Mouse (Mus musculus) granulocyte monocyte progenitor cell, adult 5-6 weeks (primary cell): ENCODE data around the gene Phldb2. TPM values are rescaled to one million over a fixed set of nuclear protein-coding genes. Genes with fewer than 3 reads are reported as not detected.
A peak's percentile ranks its signal among the peaks of the same experiment; 100 is the strongest.

ENCODE experiments used
- ATAC-seq: replicated peaks from 2 replicates; pipeline ENCODE4 v1.8.0; 2016; ENCODE audit warnings: mild to moderate bottlenecking, moderate TSS enrichment, inconsistent platforms; ENCODE audit not compliant: poor library complexity, severe bottlenecking
- total RNA-seq, 2 experiments: library from RNA; stranded (forward) in 1 of 2; stranded (reverse) in 1 of 2; fragments of 200-712, 200-1000 nt in 1 of 2; fragments of >200 nt in 1 of 2; fragmentation: Nextera tagmentation in 1 of 2; gene quantifications; 2 replicates each; pipeline ENCODE4 v1.2.3; 2014 to 2017

Phldb2 gene
- total RNA-seq, 2 experiments from 2014 or later = 1.4 to 4.3 TPM

DNA sequence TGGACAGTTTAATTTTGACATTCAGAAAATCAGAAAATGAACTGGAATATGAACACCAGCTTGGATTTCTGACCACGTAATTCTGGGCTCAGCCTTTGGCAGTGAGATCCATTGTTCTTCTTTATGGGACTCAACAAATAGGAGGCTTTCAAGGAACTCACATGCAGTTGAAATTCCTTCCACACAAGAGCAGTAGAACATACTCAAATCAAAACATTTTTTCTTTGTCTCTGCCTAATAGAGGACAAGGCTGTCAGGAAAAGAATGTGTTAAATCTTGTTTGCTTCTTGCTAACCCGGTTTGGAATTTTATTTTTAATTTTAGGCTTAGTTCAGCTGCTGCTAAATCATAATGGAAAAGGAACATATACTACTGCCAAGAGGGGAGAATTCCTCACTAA, 153.0 kb downstream of the Phldb2 start:
- ATAC-seq = no peak

DNA sequence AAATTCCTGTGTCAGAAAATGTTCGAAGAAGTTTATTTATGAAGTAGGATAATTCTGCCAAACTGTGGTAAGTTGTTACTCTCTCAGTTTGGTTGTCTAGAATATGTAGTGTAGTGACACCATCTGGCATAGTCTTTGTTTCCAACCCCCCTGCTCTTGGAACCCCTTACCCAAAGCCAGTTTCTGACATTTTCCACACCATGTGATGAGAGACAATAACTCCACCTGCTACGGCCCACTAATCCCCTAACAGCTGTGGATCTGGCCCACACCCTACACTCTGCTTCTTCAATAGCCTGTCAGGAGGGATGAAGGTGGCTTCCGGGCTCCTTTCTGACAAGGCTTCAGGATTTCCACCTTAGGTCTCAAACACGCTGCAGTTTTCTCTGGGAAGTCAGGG, 154.2 kb downstream of the Phldb2 start:
- no peak for ATAC-seq

DNA sequence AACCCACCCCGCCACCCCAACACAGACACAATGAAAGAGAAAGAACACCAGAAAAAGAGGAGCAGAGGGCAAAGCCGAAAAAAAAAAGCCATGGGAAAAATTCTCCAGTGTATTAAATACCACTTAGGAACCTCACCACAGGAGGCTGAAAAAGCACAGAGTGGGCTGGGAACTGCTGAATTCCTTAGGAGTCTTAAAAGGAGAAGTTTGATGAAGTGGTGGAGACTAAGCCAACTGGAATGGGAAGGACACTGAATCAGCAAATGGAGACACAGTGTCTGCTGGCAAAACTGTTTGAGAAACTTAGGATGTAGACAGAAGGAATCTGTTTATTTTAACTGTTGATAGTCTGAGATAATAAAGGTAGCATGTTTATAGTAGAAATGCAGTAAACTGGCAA, 154.8 kb downstream of the Phldb2 start:
- ATAC-seq = no peak

DNA sequence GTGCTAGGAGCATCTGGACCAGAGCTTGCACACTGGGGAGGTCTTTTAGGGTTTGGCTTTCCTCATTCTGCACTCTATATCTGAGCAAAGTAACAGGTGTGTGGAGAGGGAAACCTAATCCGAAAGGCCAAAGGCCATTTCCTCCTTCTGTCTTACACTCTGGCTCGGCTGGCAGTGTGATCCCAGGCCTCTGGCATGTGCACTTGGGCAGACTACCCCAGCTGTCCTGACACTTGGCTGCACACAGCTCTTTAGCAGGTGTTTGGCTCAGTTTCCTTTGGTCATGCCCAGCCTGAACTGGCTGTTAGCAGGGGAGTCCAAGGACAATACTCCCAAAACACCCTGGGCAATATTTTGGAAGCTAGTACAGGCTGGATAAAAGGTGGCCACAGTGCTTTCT, 156.6 kb downstream of the Phldb2 start:
- no peak for ATAC-seq

DNA sequence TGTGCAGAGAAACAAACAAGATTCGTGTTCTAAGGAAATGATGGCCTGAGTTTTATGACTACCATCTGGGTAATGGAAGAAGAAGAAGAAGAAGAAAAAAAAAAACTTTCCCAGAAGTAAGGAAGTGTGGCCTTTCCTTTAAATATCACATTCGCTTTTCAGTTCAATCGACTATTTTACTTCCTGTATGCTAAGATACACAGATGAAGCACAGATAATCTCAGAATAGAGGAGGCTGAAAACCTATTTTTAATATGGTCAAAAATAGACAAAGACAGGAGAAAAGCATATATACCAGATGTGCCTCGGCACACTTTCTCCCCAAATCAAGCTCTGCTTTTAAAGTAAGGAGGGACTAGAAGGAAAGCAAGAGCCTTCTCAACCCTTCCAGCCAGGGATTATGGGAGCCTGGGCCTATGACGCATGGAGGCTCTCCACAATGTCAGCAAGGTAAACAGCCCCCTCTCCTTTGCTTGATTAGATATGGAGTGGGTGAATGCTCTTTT, 158.2 kb downstream of the Phldb2 start:
- no peak for ATAC-seq

DNA sequence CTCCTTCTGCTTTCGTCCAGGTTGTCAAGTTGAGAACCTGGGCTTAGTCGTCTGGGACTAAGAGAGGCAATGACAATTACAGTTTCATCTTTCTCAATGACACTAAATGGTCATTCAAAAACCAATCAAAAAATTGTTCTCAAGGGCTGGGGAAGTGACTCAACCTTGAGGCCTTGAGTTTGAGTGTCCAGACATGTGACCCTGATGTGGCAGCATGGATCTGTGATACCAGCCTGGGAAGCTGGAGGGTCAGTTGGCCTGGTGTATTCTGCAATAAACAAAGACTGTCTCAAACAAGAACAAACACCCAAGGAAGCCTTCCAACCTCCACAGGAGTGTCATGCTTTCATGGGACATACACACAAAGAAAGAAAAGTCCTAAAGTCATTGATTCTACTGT, 160.6 kb downstream of the Phldb2 start:
- ATAC-seq = no peak

DNA sequence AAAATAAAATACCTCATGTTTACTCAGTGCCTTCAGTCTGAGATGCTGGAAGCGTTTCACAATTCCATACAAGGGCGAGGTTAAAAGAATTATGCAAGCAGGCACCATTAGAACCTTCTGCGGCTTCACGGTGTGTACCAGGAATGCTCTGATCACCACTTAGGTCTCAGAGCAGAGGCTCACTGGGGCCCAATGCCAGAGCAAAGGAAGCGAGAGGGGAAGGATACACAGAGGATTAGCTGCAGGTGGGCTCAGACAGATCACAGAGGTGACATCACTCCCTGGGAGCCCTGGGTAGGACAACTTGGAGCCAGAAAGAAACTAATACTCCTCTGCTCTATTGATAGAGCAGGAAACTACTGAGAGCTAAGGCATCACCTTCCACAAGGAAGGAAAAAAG, 162.1 kb downstream of the Phldb2 start:
- ATAC-seq = peak; percentile 30; the same call in 1 of the 2 replicates

DNA sequence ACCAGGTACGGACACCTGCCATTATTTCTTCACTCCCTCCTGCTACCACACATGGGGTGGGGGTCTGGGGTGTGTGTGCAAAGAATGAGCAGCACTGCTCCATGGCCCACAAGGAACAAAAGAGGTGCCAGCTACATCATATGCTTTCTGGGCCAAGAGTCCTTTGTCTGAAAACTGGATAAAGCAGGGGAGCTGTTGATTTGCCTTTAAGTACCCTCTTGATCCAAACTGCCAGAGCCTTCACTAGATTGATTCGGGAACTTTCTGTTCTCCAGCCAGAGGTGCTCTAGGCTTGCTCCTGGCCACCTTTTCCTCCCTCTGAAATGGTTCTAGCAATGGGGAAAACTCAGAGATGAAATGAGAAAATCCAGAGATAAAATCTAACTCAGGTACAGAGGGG, 164.1 kb downstream of the Phldb2 start:
- ATAC-seq = no peak

DNA sequence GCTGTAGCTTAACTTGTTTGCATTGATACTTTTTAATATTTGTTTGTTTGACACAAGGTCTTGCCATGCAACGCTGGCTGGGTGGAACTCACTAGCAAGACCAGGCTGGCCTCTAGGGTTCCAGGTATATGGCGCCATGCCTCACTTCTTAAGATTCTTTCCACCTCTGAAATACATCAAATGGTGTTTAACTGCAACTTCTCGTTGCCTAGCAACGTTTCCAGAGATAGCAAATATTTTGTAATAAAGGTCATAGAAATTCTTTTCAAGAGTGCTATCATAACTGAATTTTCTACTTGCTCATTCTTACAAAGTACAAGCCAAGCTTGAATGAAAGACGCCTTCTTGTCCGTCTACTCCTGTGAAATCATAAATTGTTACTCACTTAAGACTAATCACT, 165.7 kb downstream of the Phldb2 start:
- ATAC-seq = no peak

DNA sequence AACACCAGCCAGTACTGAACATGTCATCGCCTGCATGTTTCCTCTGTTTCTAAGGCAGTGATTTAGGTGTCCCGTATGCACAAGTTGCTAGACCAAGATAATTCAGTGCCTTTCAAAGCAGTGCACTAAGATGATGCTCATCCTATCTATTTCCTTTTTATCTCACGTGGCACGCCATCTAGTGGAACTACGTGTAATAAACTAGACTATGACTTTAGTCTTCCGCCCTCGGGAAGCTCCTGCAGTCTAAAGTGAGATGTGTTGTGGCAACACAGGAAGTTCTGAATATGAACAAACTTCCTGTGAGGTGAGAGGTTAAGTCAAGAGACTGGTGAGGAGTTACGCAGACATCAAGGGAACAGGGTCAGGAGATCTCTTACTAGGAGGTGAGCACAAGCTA, 166.8 kb downstream of the Phldb2 start:
- peak; percentile 96 for ATAC-seq

DNA sequence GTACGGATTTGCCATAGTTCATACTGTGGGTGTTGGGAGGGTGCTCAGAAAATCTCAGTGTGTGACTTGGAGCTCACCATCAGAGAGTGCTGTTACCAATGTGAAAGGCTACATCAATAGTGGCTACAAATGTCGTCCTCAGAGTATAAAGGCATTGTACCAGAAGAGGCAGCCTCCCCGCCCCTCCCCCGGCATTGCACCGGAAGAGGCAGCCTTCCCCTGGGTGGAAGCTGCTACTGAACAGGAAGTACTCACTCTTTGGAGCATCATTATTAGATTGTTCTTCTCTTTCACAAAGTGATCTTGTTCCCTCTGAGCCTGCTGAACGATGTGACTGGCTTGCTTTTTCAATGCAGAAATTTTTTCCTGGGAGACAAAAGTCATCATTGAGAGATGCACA, 173.4 kb downstream of the Phldb2 start:
- no peak for ATAC-seq

DNA sequence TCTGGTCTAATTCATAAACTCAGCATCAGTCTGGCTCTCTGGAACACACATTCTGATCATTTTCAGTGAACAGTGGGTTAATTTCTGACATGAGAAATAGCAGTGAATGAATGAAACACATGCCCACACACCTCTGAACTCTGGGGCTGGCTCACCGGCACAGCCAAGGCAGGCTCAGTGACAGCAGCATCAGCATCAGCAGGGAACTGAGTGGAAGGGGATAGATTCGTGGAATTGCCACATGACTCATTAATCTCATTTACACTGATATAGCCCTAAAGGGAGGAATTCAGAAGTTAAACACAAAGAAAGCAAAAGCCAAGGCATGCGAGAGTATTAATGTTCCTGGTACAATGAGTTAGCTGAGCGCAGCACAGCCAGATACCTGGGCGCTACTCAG, 178.6 kb downstream of the Phldb2 start:
- no peak for ATAC-seq

DNA sequence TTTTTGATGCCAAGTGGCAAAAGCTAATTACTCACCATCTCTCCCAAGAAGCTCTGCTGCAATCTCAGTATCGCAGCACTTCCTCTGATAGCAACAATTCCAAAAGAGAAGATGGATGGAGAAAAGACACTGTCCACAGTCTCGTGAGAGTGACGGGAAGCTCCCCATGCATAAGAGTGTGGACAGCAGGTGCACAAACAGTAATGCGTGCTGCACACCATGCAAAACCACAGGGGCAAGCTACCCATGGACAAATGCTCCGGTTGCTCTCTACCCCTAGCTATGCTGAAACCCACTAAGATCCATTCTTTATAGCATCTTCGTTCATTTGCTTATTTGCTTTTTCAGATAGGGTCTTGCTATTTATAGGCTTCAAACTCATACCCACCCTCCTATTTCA, 182.5 kb downstream of the Phldb2 start:
- no peak for ATAC-seq

DNA sequence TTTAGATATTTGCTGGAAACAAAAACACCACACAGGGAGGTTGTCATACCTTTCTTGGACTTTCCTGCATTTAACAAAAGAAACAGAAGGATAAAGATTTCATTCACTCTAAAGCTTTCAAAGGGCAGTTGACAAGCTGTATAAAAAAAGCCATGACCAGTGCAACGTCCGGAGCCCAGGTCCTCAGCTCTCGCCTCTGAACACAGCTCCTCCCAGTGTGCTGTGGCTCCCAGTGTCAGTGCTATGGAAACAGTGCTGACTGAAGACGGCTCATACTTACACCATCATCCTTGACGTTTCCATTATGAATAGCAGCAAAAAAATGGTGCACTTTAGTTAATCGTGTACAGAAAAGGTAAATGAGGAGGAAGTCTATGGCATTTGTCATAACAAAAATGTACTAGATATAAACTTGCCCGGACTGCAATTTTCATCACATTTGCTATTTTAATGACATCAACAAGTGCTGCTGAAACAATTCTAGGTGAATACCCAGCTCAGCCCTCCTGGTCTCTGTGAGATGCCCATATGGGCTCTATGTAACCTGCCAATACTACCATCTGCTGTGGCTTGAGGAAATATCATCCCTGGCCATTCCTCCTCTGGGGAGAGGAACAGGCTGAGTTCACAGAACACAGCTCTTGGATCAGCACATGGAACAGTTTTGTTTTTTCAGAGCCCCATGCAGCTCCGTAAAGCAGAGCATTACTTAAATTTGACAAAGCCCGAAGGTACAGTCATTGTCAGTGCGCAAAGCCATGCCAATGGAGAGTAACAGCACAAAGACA, 185.4 kb downstream of the Phldb2 start:
- ATAC-seq = no peak

DNA sequence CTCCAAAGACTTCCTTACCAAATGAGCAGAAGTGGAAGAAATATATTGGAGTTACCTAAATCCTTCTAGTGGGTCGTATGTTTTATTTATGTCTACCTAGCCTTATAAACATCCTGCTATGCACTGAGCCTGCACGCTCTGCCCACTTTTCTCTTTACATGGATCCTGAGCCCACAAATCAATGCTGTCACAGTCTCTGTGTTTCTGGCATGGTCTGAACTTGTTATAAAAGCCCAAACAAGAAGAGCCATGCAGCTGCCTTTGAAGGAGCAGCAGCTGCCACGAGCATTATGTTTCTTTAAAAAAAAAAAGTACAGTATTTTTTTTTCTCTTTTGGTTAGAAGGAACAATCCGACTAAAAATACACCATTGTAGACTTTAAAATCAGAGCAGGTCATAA, 186.0 kb downstream of the Phldb2 start:
- ATAC-seq = no peak

DNA sequence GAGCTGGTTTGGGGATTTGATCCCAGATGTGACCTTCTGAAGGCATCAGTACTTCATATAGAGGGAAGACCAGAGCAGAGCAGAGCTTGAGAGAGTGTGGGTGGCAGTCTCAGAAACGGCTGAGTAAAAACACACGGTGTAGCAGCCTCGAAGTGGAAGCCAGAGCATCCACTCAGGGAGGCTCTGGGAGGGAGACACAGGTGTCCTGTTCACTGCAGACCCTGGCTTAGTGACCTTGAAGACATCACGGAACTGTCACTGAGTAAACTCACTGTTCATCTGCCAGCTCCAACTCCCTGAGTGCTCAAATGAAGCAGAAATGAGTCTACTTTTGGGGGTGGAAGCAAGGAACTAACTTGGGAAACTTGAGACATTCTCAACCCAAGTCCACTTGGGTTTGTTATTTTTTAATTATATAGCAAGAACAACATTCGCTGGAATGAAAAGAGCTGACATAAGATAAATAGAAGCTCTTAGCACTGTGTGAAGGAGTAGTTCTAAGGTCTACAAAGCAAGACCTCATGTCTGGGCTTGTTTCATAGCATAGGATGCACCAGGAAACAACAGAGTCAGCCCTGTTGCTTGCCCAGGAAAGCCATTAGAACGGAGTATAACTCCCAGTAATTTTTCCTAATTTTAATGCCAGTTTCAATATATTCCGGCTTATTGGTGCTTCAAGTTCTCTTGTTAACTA, 187.4 kb downstream of the Phldb2 start:
- ATAC-seq = no peak

DNA sequence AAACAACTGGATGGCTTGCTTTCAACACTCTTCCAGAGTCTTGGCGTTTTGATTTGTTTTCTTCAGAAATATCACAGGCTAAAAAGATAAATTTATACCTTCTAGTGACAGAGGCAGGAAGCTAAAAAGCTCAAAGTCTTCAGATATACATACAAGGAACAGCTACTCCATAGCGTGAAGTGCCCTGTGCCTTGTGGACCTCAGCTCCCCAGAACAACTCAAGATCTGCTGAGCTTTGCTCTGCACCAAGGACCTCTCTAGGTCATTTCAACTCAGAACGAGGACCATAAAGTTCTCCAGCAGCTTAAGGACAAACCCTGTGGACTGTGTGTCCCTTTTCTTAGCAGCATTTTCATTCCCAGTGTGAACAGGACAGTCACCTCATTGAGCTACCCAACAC, 188.3 kb downstream of the Phldb2 start:
- ATAC-seq = no peak

DNA sequence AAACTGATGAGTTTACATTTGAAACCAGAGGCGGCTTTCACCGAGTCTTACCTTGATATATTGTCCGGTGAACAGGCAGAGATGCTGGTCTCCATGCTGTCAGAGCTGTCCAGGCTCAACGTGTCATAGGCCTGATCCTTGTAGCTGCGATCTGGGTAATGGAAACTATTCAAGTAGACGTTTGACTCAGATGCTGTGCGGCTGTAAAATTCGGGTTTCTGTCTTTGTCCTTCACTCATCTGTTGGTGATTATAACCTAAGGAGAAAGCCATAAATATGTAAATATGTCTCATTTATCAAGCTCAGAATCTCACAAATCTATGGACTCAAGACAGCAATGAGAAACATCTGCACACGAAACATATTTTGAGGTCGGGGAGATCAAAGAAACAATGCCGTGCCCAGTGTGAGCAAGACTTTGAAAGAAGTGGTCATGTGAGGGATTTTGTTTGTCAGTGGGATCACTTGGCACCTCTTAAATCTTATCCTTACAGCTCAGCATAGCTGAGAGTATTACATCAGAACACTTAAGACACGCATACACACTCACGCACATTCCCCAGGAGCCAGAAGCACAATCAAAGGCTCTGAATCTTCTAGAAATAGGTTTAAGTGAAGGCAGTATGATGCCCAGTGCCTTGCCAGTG, 190.4 kb downstream of the Phldb2 start:
- ATAC-seq = no peak

DNA sequence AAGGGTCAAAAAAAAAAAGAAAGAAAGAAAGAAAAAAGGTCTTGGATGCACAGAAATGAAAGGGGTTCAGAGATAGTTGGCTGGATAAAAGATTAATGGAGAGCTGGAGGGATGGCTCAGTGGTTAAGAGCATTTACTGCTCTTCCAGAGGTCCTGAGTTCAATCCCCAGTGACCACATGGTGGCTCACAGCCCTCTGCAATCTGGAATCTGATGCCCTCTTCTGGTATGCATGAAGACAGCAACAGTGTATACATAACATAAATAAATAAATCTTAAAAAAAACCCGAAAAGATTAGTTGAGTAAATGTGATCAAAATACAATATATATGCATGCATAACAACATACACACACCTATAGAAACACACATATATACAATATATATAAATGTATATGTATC, 192.0 kb downstream of the Phldb2 start:
- no peak for ATAC-seq

DNA sequence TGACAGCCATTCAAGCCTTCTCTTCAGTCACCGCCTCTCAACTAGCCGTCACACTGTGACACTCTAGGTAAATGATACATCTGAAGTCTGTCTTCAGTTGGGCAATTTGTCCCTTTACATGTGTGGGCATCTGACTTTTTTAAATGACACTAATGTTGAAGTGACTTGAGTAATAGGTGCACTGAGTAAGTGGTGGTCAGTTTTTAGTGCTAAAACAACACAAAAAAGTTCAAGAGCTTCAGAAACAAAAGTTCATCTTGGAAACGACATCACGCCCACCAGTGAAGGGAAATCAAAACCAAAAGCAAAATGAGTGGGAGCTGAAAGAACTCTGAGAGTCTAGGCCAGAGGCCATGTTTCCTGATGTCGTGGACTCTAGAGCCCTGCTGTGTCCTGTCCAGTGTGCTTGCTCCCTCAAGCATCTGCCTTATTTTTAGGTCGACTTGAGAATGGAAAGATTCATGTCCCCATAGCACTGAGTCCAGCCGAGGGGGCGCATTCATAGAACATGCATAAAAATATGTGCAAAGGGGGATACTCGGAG, 194.6 kb downstream of the Phldb2 start:
- no peak for ATAC-seq

DNA sequence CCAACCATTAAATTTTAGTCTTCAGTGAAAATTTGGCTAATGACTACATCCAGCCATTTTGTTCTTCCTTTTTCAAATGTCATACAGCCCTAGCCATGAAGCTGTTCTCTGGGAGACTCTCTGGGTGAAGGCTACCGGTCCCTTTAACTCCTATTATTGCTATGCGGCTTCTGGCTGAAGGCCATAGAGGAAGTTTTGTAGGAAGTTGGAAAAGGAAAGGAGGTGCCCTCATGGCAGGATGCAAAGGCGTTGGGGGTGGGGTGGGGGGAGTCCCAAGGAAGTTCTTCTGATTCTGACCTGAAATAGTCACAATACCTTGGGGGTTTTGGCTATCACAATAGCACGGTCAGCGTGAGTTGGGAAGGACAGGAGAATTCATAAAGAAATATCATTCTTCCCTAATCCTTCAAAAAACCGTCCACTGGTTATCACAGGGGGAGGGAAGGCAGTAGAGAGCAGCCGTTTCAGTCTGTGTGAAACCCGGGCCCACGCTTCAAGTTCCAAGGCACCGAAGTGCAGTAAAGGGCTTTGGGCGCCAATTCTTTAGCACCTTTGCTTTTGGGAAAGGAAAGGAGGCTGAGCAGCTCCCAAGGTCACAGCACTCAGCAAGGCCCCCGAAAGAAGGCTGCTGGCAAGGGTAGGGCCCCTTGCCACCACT, 195.8 kb downstream of the Phldb2 start:
- peak; percentile 45 for ATAC-seq
